Mouse (Mus musculus): Measurements from ENCODE around the gene Ext2. TPM values are rescaled to one million over a fixed set of nuclear protein-coding genes. Genes with fewer than 3 reads are reported as not detected.
A peak's percentile ranks its signal among the peaks of the same experiment; 100 is the strongest.

The Ext2 gene
- polyA plus RNA-seq, 1 experiment from 2014 or later, result 112 TPM

- Histone ChIP-seq H3K9ac (no peak overlapping the region), H3K4me2 (replicated peaks) (no peak overlapping the region), H3K9me3 (no peaks in the 10 kb centered on the region), H3K27ac (peak overlapping the region; percentile 61; the same call in 1 of the 2 replicates), H3K36me3 (0 out of 2 replicates have a peak, but pooled peaks cover 4% of the 10 kb centered on the region), H3K4me1 (peaks cover 78% of the 10 kb centered on the region), H3K27me3 (no peaks in the 10 kb centered on the region), H3K4me3 (no peak overlapping the region)
- WGBS, result 41% methylated on average over 5 of the region's 5 CpGs
- no peak for ATAC-seq (ENCODE audit: insufficient number of reproducible peaks, insufficient read depth, low FRiP score, low TSS enrichment)
Measured at GRCm38 (mm10) chr2:93774946-93775345, 47.4 kb downstream of the Ext2 start.

GRCm38 (mm10) chr2:93772765-93773085 lies 49.6 kb downstream of the Ext2 start:
- no peaks in the 10 kb centered on the region for H3K27me3 ChIP-seq
- no peaks in the 10 kb centered on the region for H3K36me3 ChIP-seq
- ATAC-seq (ENCODE audit: insufficient number of reproducible peaks, insufficient read depth, low FRiP score, low TSS enrichment), result no peak
- H3K9ac ChIP-seq, result no peak overlapping the region
- H3K4me2 ChIP-seq (replicated peaks), result no peak overlapping the region; the same call in 1 of the 2 replicates
- no peaks in the 10 kb centered on the region for H3K9me3 ChIP-seq
- H3K4me3 ChIP-seq, result no peak overlapping the region
- peak overlapping the region; percentile 77 for H3K27ac ChIP-seq
- H3K4me1 ChIP-seq, result peaks cover 66% of the 10 kb centered on the region
- WGBS, result 42% methylated on average over 4 of the region's 4 CpGs

GRCm38 (mm10) chr2:93772054-93772764 lies 50.2 kb downstream of the Ext2 start:
- Histone ChIP-seq H3K9me3 (no peaks in the 10 kb centered on the region), H3K36me3 (no peaks in the 10 kb centered on the region), H3K4me2 (replicated peaks) (peak overlapping the region; percentile 10; the same call in 1 of the 2 replicates), H3K27me3 (no peaks in the 10 kb centered on the region), H3K4me1 (peaks cover 63% of the 10 kb centered on the region), H3K4me3 (no peak overlapping the region), H3K27ac (peak overlapping the region; percentile 77), H3K9ac (no peak overlapping the region)
- WGBS, result 21% methylated on average over 16 of the region's 16 CpGs
- ATAC-seq (ENCODE audit: insufficient number of reproducible peaks, insufficient read depth, low FRiP score, low TSS enrichment), result 0 out of 2 replicates have a peak, but pooled peaks have one; percentile 42

GRCm38 (mm10) chr2:93770895-93771294 lies 51.5 kb downstream of the Ext2 start:
- Histone ChIP-seq H3K27ac (no peak overlapping the region), H3K4me1 (peaks cover 50% of the 10 kb centered on the region)

GRCm38 (mm10) chr2:93769875-93770274 lies 52.5 kb downstream of the Ext2 start:
- 83% methylated on average over 6 of the region's 6 CpGs for WGBS
- Histone ChIP-seq H3K36me3 (no peaks in the 10 kb centered on the region), H3K4me2 (replicated peaks) (no peak overlapping the region), H3K27me3 (no peaks in the 10 kb centered on the region), H3K9me3 (no peaks in the 10 kb centered on the region), H3K4me3 (no peak overlapping the region), H3K9ac (no peak overlapping the region), H3K27ac (no peak overlapping the region), H3K4me1 (peaks cover 43% of the 10 kb centered on the region)
- ATAC-seq (ENCODE audit: insufficient number of reproducible peaks, insufficient read depth, low FRiP score, low TSS enrichment), result no peak

More at GRCm38 (mm10) chr2:93770895-93771294, 51.5 kb downstream of the Ext2 start:
- no peak overlapping the region for H3K4me2 ChIP-seq (replicated peaks)
- H3K9me3 ChIP-seq, result no peaks in the 10 kb centered on the region
- no peaks in the 10 kb centered on the region for H3K36me3 ChIP-seq
- H3K9ac ChIP-seq, result no peak overlapping the region
- ATAC-seq (ENCODE audit: insufficient number of reproducible peaks, insufficient read depth, low FRiP score, low TSS enrichment), result no peak
- no peaks in the 10 kb centered on the region for H3K27me3 ChIP-seq
- no peak overlapping the region for H3K4me3 ChIP-seq
- WGBS, result 48% methylated on average over 4 of the region's 4 CpGs

GRCm38 (mm10) chr2:93765721-93766120 lies 56.6 kb downstream of the Ext2 start:
- no peak overlapping the region for H3K27ac ChIP-seq
- ATAC-seq (ENCODE audit: insufficient number of reproducible peaks, insufficient read depth, low FRiP score, low TSS enrichment), result no peak
- WGBS, result 81% methylated on average over 5 of the region's 5 CpGs
- peaks cover 16% of the 10 kb centered on the region for H3K36me3 ChIP-seq
- H3K4me3 ChIP-seq, result no peak overlapping the region
- H3K4me1 ChIP-seq, result peaks cover 9% of the 10 kb centered on the region; the same call in 1 of the 2 replicates
- no peaks in the 10 kb centered on the region for H3K9me3 ChIP-seq
- H3K4me2 ChIP-seq (replicated peaks), result no peak overlapping the region
- no peak overlapping the region for H3K9ac ChIP-seq
- no peaks in the 10 kb centered on the region for H3K27me3 ChIP-seq

- Histone ChIP-seq H3K9me3 (no peaks in the 10 kb centered on the region), H3K36me3 (peaks cover 19% of the 10 kb centered on the region), H3K4me1 (peaks cover 5% of the 10 kb centered on the region), H3K27ac (no peak overlapping the region), H3K4me3 (no peak overlapping the region), H3K27me3 (no peaks in the 10 kb centered on the region), H3K4me2 (replicated peaks) (no peak overlapping the region), H3K9ac (no peak overlapping the region)
- ATAC-seq (ENCODE audit: insufficient number of reproducible peaks, insufficient read depth, low FRiP score, low TSS enrichment), result no peak
- WGBS, result 90% methylated on average over 3 of the region's 3 CpGs
Measured at GRCm38 (mm10) chr2:93764211-93764610, 58.2 kb downstream of the Ext2 start.

- Histone ChIP-seq H3K4me3 (no peak overlapping the region), H3K4me2 (replicated peaks) (no peak overlapping the region), H3K4me1 (peaks cover 11% of the 10 kb centered on the region), H3K27ac (no peak overlapping the region), H3K9ac (no peak overlapping the region), H3K27me3 (no peaks in the 10 kb centered on the region), H3K36me3 (peaks cover 19% of the 10 kb centered on the region), H3K9me3 (no peaks in the 10 kb centered on the region)
- 87% methylated on average over 3 of the region's 3 CpGs for WGBS
- no peak for ATAC-seq (ENCODE audit: insufficient number of reproducible peaks, insufficient read depth, low FRiP score, low TSS enrichment)
Measured at GRCm38 (mm10) chr2:93760389-93760788, 62.0 kb downstream of the Ext2 start.

GRCm38 (mm10) chr2:93759173-93759572 lies 63.2 kb downstream of the Ext2 start:
- Histone ChIP-seq H3K36me3 (peaks cover 19% of the 10 kb centered on the region), H3K4me2 (replicated peaks) (no peak overlapping the region), H3K4me1 (peaks cover 15% of the 10 kb centered on the region), H3K9me3 (no peaks in the 10 kb centered on the region), H3K27me3 (no peaks in the 10 kb centered on the region), H3K4me3 (no peak overlapping the region), H3K27ac (no peak overlapping the region), H3K9ac (no peak overlapping the region)
- no peak for ATAC-seq (ENCODE audit: insufficient number of reproducible peaks, insufficient read depth, low FRiP score, low TSS enrichment)
- WGBS, result 52% methylated on average over 7 of the region's 7 CpGs

GRCm38 (mm10) chr2:93758298-93758697 lies 64.1 kb downstream of the Ext2 start:
- Histone ChIP-seq H3K4me2 (replicated peaks) (no peak overlapping the region), H3K9ac (no peak overlapping the region), H3K4me3 (no peak overlapping the region), H3K4me1 (peaks cover 15% of the 10 kb centered on the region), H3K36me3 (peaks cover 19% of the 10 kb centered on the region), H3K27ac (no peak overlapping the region), H3K9me3 (no peaks in the 10 kb centered on the region), H3K27me3 (no peaks in the 10 kb centered on the region)
- ATAC-seq (ENCODE audit: insufficient number of reproducible peaks, insufficient read depth, low FRiP score, low TSS enrichment), result no peak
- WGBS, result 65% methylated on average over 6 of the region's 6 CpGs

GRCm38 (mm10) chr2:93754366-93754765 lies 68.0 kb downstream of the Ext2 start:
- Histone ChIP-seq H3K4me3 (no peak overlapping the region), H3K27me3 (no peaks in the 10 kb centered on the region), H3K9ac (no peak overlapping the region), H3K9me3 (no peaks in the 10 kb centered on the region), H3K4me2 (replicated peaks) (no peak overlapping the region), H3K4me1 (peaks cover 23% of the 10 kb centered on the region), H3K27ac (no peak overlapping the region), H3K36me3 (no peaks in the 10 kb centered on the region)
- ATAC-seq (ENCODE audit: insufficient number of reproducible peaks, insufficient read depth, low FRiP score, low TSS enrichment), result no peak
- 76% methylated on average over 2 of the region's 2 CpGs for WGBS

GRCm38 (mm10) chr2:93753147-93753758 lies 69.1 kb downstream of the Ext2 start:
- Histone ChIP-seq H3K4me2 (replicated peaks) (no peak overlapping the region), H3K9ac (no peak overlapping the region), H3K4me1 (peaks cover 22% of the 10 kb centered on the region), H3K27ac (no peak overlapping the region), H3K36me3 (no peaks in the 10 kb centered on the region), H3K27me3 (no peaks in the 10 kb centered on the region), H3K9me3 (no peaks in the 10 kb centered on the region), H3K4me3 (no peak overlapping the region)
- ATAC-seq (ENCODE audit: insufficient number of reproducible peaks, insufficient read depth, low FRiP score, low TSS enrichment), result no peak
- WGBS, result 70% methylated on average over 6 of the region's 6 CpGs

Measured in embryonic facial prominence, embryonic 12.5 days (tissue).